In the genomic region with DNA sequence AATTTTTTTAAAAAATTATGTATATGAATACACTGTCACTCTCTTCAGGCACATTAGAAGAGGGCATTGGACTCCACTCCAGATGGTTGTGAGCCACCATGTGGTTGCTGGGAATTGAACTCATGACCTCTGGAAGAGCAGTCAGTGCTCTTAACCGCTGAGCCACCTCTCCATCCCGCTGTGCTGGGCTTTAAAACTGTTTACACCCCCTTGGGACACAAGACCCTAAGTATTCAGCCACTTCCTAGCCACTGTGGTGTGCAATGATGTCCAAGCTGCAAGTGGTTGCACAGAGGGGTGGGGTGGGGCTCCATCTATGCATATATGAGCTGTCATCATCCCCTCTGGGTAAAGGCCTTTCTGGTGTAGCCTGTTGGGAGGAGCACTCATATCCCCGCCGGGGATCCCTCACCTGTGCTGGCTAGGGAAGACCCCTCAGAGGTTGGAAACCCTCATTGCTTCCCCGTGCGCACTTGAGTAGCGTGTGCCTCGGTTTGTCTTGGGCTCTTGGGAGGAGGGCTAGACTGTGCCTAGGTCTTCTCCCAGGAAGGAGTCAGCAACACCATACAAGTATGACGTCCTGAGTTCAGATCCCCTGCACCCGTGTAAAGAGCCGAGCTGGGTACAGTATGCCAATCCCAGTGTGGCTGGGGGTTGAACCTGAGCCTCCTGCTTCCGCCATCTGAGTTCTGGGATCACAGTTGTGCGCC, we compare ENCODE assay signal across 17 mouse cellular contexts. TPM values are rescaled to one million over a fixed set of nuclear protein-coding genes. Genes with fewer than 3 reads are reported as not detected.
DNase-seq lines count a peak whose midpoint lies in the region; ATAC-seq lines count a peak whose summit lies in the region.
"Had no signal": no experiment of that assay in that cellular context is flagged by ENCODE, and none has a peak within 500 bp of the region (broad histone marks: within the 10 kb centered on the region; RNA-seq: fewer than 3 reads in every experiment).

No protein-coding gene starts in this region.

- no peak overlapping the region for H3K9ac ChIP-seq in heart, embryonic 11.5 days (ENCODE audit: low read depth, low read length)
- no peak overlapping the region for H3K9ac ChIP-seq in midbrain, embryonic 15.5 days
- no peak overlapping the region for H3K9ac ChIP-seq in midbrain, embryonic 11.5 days (ENCODE audit: low read length)
- H3K9ac ChIP-seq: hindbrain, embryonic 12.5 days; limb, embryonic 12.5 days; liver, postnatal 0 days; midbrain, embryonic 12.5 days had no signal

- no peaks in the 10 kb centered on the region; the same call in 1 of the 2 replicates for H3K4me1 ChIP-seq in heart, embryonic 11.5 days (ENCODE audit: control insufficient read depth, insufficient read depth, low read length)
- peaks cover 10% of the 10 kb centered on the region for H3K4me1 ChIP-seq in midbrain, embryonic 15.5 days
- H3K4me1 ChIP-seq in midbrain, embryonic 11.5 days (ENCODE audit: control insufficient read depth, insufficient read depth, low read length), result peaks cover 7% of the 10 kb centered on the region; the same call in 1 of the 2 replicates

- no peak overlapping the region for H3K4me2 ChIP-seq in heart, embryonic 11.5 days
- no peak overlapping the region for H3K4me2 ChIP-seq in midbrain, embryonic 15.5 days
- H3K4me2 ChIP-seq in midbrain, embryonic 11.5 days, result no peak overlapping the region
- H3K4me2 ChIP-seq: hindbrain, embryonic 12.5 days; limb, embryonic 12.5 days; liver, embryonic 11.5 days; midbrain, embryonic 12.5 days had no signal

- no peak for DNase-seq in heart, adult 9 months (ENCODE audit: low spot score in 2 of 2)
- DNase-seq in midbrain, embryonic 11.5 days (ENCODE audit: low spot score, missing footprints), result no peak
- DNase-seq in ES-CJ7 (ENCODE audit: low read depth, low spot score) (peak; percentile 69), MN1 (ENCODE audit: low spot score) (no peak)
- DNase-seq: adrenal gland, postnatal 25 days; B cell, adult 2 months; liver, postnatal 0 days had no signal

- 0 out of 2 replicates have a peak, but pooled peaks have one; percentile 21 for ATAC-seq in heart, embryonic 11.5 days (replicated peaks; ENCODE audit: insufficient number of reproducible peaks, low FRiP score, low TSS enrichment)
- ATAC-seq in midbrain, embryonic 15.5 days (replicated peaks), result peak; percentile 37; the same call in 1 of the 2 replicates
- ATAC-seq in midbrain, embryonic 11.5 days (ENCODE audit: low FRiP score), result no peak
- no peak for ATAC-seq in CD4-positive, CD25-positive, alpha-beta regulatory T cell, adult 4 months
- ATAC-seq: liver, postnatal 0 days had no signal

- H3K36me3 ChIP-seq in heart, embryonic 11.5 days (ENCODE audit: control insufficient read depth, insufficient read depth, low read length), result peaks cover 7% of the 10 kb centered on the region; the same call in 1 of the 2 replicates
- peaks cover 3% of the 10 kb centered on the region; the same call in 1 of the 2 replicates for H3K36me3 ChIP-seq in midbrain, embryonic 15.5 days (replicated peaks)
- H3K36me3 ChIP-seq in midbrain, embryonic 11.5 days (ENCODE audit: control insufficient read depth, insufficient read depth, low read length), result peaks cover 5% of the 10 kb centered on the region

- H3K4me3 ChIP-seq in heart, embryonic 11.5 days (ENCODE audit: low read depth, low read length), result no peak overlapping the region
- no peak overlapping the region for H3K4me3 ChIP-seq in midbrain, embryonic 15.5 days
- H3K4me3 ChIP-seq in midbrain, embryonic 11.5 days (ENCODE audit: low read depth, low read length), result no peak overlapping the region
- H3K4me3 ChIP-seq: heart, embryonic 10.5 days; hindbrain, embryonic 12.5 days; layer of hippocampus, adult 2 months; limb, embryonic 12.5 days; midbrain, embryonic 12.5 days had no signal

- H3K27ac ChIP-seq in heart, embryonic 11.5 days (ENCODE audit: low read depth, low read length), result no peak overlapping the region
- no peak overlapping the region for H3K27ac ChIP-seq in midbrain, embryonic 15.5 days
- no peak overlapping the region for H3K27ac ChIP-seq in midbrain, embryonic 11.5 days (ENCODE audit: low read depth, low read length)
- H3K27ac ChIP-seq: heart, embryonic 10.5 days; hindbrain, embryonic 12.5 days; layer of hippocampus, adult 2 months; limb, embryonic 12.5 days; midbrain, embryonic 12.5 days; stomach, postnatal 0 days had no signal

- 72% methylated on average over 13 of the region's 13 CpGs for WGBS in heart, embryonic 11.5 days (ENCODE audit: insufficient replicate concordance)
- 83% methylated on average over 13 of the region's 13 CpGs for WGBS in midbrain, embryonic 15.5 days
- 82% methylated on average over 13 of the region's 13 CpGs for WGBS in midbrain, embryonic 11.5 days

- H3K9me3 ChIP-seq in heart, embryonic 11.5 days (replicated peaks; ENCODE audit: control insufficient read depth, low read length), result 0 out of 2 replicates have a peak, but pooled peaks cover 3% of the 10 kb centered on the region
- H3K9me3 ChIP-seq in midbrain, embryonic 15.5 days, result no peaks in the 10 kb centered on the region
- H3K9me3 ChIP-seq in midbrain, embryonic 11.5 days (ENCODE audit: control insufficient read depth, low read length), result no peaks in the 10 kb centered on the region
- H3K9me3 ChIP-seq: heart, embryonic 10.5 days; hindbrain, embryonic 12.5 days had no signal

- no peaks in the 10 kb centered on the region for H3K27me3 ChIP-seq in heart, embryonic 11.5 days (ENCODE audit: control insufficient read depth, insufficient read depth, low read length)
- H3K27me3 ChIP-seq in midbrain, embryonic 15.5 days (replicated peaks), result peaks cover 7% of the 10 kb centered on the region; the same call in 1 of the 2 replicates
- H3K27me3 ChIP-seq in midbrain, embryonic 11.5 days (ENCODE audit: control insufficient read depth, insufficient read depth, low read length), result peaks cover 2% of the 10 kb centered on the region; the same call in 1 of the 2 replicates
- H3K27me3 ChIP-seq: limb, embryonic 12.5 days had no signal

RNA-seq across cellular contexts. Expression of a gene that starts 4.0 kb away (rescaled TPM):
- polyA plus RNA-seq in heart, embryonic 11.5 days (2014; fragmentation: Nextera tagmentation; extraction: Ambion mirVana), result 1.3 and 1.4 TPM in 2 replicates
- 3.5 and 4.0 TPM in 2 replicates for polyA plus RNA-seq in midbrain, embryonic 15.5 days (2015; fragmentation: Nextera tagmentation; extraction: Ambion mirVana)
- polyA plus RNA-seq in midbrain, embryonic 11.5 days (2014; fragmentation: Nextera tagmentation; extraction: Ambion mirVana), result 1.5 and 1.7 TPM in 2 replicates
- polyA plus RNA-seq in CD4-positive, CD25-positive, alpha-beta regulatory T cell, adult 4 months (2017; shearing (Covaris generic)), result under 1 TPM in 1 of 2 experiments, not detected in 1; 0.11 TPM

RNA-seq across cellular contexts. Expression of a gene that starts 19.8 kb away (rescaled TPM):
- polyA plus RNA-seq in heart, embryonic 11.5 days (2014; fragmentation: Nextera tagmentation; extraction: Ambion mirVana), result 41.2 and 41.6 TPM in 2 replicates
- 37.9 and 41.1 TPM in 2 replicates for polyA plus RNA-seq in midbrain, embryonic 15.5 days (2015; fragmentation: Nextera tagmentation; extraction: Ambion mirVana)
- polyA plus RNA-seq in midbrain, embryonic 11.5 days (2014; fragmentation: Nextera tagmentation; extraction: Ambion mirVana), result 42.4 and 44.0 TPM in 2 replicates
- 10 to 100 TPM; 15.2 to 24.0 TPM for polyA plus RNA-seq in CD4-positive, CD25-positive, alpha-beta regulatory T cell, adult 4 months (2017; shearing (Covaris generic))

RNA-seq across cellular contexts. Expression of a gene that starts 32.1 kb away (rescaled TPM):
- polyA plus RNA-seq in heart, embryonic 11.5 days (2014; fragmentation: Nextera tagmentation; extraction: Ambion mirVana), result 5.4 and 6.9 TPM in 2 replicates
- 8.9 and 10.8 TPM in 2 replicates for polyA plus RNA-seq in midbrain, embryonic 15.5 days (2015; fragmentation: Nextera tagmentation; extraction: Ambion mirVana)
- polyA plus RNA-seq in midbrain, embryonic 11.5 days (2014; fragmentation: Nextera tagmentation; extraction: Ambion mirVana), result 1.5 and 1.9 TPM in 2 replicates
- polyA plus RNA-seq in CD4-positive, CD25-positive, alpha-beta regulatory T cell, adult 4 months (2017; shearing (Covaris generic)), result 10 to 100 TPM in 1 of 2 experiments, 1 to 10 TPM in 1; 10.0 to 30.1 TPM

RNA-seq across cellular contexts. Expression of a gene that starts 42.4 kb away (rescaled TPM):
- polyA plus RNA-seq in heart, embryonic 11.5 days (2014; fragmentation: Nextera tagmentation; extraction: Ambion mirVana), result 9.0 and 10.8 TPM in 2 replicates
- polyA plus RNA-seq in midbrain, embryonic 15.5 days (2015; fragmentation: Nextera tagmentation; extraction: Ambion mirVana), result 3.5 and 4.3 TPM in 2 replicates
- polyA plus RNA-seq in midbrain, embryonic 11.5 days (2014; fragmentation: Nextera tagmentation; extraction: Ambion mirVana), result 0.58 and 0.75 TPM in 2 replicates
- not detected for polyA plus RNA-seq in CD4-positive, CD25-positive, alpha-beta regulatory T cell, adult 4 months (2017; shearing (Covaris generic))

RNA-seq across cellular contexts. Expression of a gene that starts 58.8 kb away (rescaled TPM):
- 120 and 125 TPM in 2 replicates for polyA plus RNA-seq in heart, embryonic 11.5 days (2014; fragmentation: Nextera tagmentation; extraction: Ambion mirVana)
- polyA plus RNA-seq in midbrain, embryonic 15.5 days (2015; fragmentation: Nextera tagmentation; extraction: Ambion mirVana), result 109 and 112 TPM in 2 replicates
- polyA plus RNA-seq in midbrain, embryonic 11.5 days (2014; fragmentation: Nextera tagmentation; extraction: Ambion mirVana), result 156 and 160 TPM in 2 replicates
- polyA plus RNA-seq in CD4-positive, CD25-positive, alpha-beta regulatory T cell, adult 4 months (2017; shearing (Covaris generic)), result 10 to 100 TPM; 63.0 to 77.3 TPM

Comparison
In these comparisons a context has a peak if more than half of its experiments do, and no peak if none do; other contexts are left out.
1. ATAC-seq: peak in heart, embryonic 11.5 days (single experiment) and midbrain, embryonic 15.5 days (single experiment); none in midbrain, embryonic 11.5 days (single experiment) and CD4-positive, CD25-positive, alpha-beta regulatory T cell, adult 4 months (single experiment).